Mouse (Mus musculus) myocyte (in vitro differentiated cells): ENCODE data around the gene Hes5. TPM values are rescaled to one million over a fixed set of nuclear protein-coding genes. Genes with fewer than 3 reads are reported as not detected.

Source experiments
- H3K27me3 ChIP-seq: one replicate; pipeline ENCODE4 v1.6.1; 2011; ENCODE audit not compliant: control insufficient read depth, insufficient read depth, insufficient read length
- H3K36me3 ChIP-seq: one replicate; pipeline ENCODE4 v1.6.1; 2011; ENCODE audit not compliant: control insufficient read depth, insufficient read depth
- H3K4me2 ChIP-seq: one replicate; pipeline ENCODE4 v1.6.1; 2011; ENCODE audit warnings: low read depth, control low read depth
- H3K4me3 ChIP-seq: one replicate; pipeline ENCODE4 v1.5.1; 2011; ENCODE audit warnings: mild to moderate bottlenecking, control low read depth, moderate library complexity
- H3K79me2 ChIP-seq: one replicate; pipeline ENCODE4 v1.6.1; 2011; ENCODE audit not compliant: control insufficient read depth, insufficient read depth
- H3ac ChIP-seq: one replicate; pipeline ENCODE4 v1.6.1; 2011; ENCODE audit not compliant: control insufficient read depth, insufficient read length
- USF1 ChIP-seq: IDR thresholded peaks from one replicate; pipeline ENCODE4 v1.6.1; 2011; ENCODE audit warnings: low read depth, mild to moderate bottlenecking, control low read depth, moderate library complexity
- polyA plus RNA-seq: library from polyadenylated mRNA; unstranded; fragments of >200 nt; fragmentation: generic; extraction: Trizol; gene quantifications from one replicate; pipeline ENCODE4 v1.2.1, GENCODE M21; 2012; ENCODE audit warnings: missing spikeins

The Hes5 gene
- polyA plus RNA-seq, 1 experiment = not detected

DNA sequence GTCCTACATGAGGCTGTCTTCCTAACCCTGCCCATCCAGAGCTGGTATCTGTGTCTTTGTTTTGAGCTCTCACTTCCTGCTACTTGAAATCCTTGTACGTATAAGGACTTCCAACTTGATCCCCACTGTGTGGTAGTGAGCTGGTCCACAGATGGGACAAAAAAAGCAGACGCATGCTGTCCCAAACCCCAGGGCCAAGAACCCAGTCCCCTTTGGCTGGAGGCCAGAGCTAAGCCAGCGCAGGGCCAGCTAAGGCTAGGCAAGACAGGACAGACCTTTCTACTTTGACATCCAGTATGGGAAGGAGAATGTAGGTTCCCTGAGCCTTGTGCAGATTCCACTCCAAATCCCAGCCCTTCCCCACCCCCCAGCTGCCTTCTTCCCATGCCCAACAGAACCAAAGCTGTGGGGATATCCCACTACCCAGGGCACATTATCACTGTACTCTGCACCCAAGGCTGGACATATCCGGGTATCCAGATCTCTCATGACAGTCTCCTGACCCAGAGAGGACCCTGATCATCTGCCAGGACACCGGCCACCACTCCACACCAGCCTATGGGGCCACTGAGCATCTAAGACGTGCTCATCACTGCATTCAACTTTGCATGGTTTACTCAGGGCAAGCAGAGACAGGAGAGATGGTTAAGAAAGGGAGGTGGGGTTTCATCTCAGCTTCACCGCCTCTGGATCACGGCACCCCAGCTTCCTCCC, 50.7 kb downstream of the Hes5 start:
- Histone ChIP-seq H3K27me3 (peaks cover 79% of the 10 kb centered on the region), H3K79me2 (no peaks in the 10 kb centered on the region), H3K4me3 (no peak overlapping the region), H3K4me2 (no peak overlapping the region), H3K36me3 (no peaks in the 10 kb centered on the region), H3ac (no peak overlapping the region)
- TF ChIP-seq USF1 = no peak

Other genes with a start within 250 kb of the Hes5 start
- not detected for gene Ttc34, start 123.5 kb upstream of the Hes5 start, polyA plus RNA-seq
- gene Mmel1, start 91.3 kb upstream of the Hes5 start, polyA plus RNA-seq = 0.52 TPM
- 5.7 TPM for gene Fam213b, start 61.8 kb upstream of the Hes5 start, polyA plus RNA-seq
- gene Tnfrsf14, start 32.4 kb upstream of the Hes5 start, polyA plus RNA-seq = 0.43 TPM
- 21.0 TPM for gene Pank4, start 3.2 kb downstream of the Hes5 start, polyA plus RNA-seq
- 0.06 TPM for gene Plch2, start 95.9 kb downstream of the Hes5 start, polyA plus RNA-seq
- 12.4 TPM for gene Pex10, start 106.1 kb downstream of the Hes5 start, polyA plus RNA-seq
- gene Rer1, start 125.5 kb downstream of the Hes5 start, polyA plus RNA-seq = 117 TPM
- 2.6 TPM for gene Morn1, start 125.7 kb downstream of the Hes5 start, polyA plus RNA-seq